Mouse (Mus musculus): ENCODE measurements around the gene Mmp14. TPM values are rescaled to one million over a fixed set of nuclear protein-coding genes. Genes with fewer than 3 reads are reported as not detected.

Mmp14 gene
- polyA plus RNA-seq, 1 experiment from 2014 or later: 56.0 TPM

GRCm38 (mm10) chr14:54432078-54432836 lies 845 bp downstream of the Mmp14 start:
- peaks cover 70% of the 10 kb centered on the region for H3K4me1 ChIP-seq
- WGBS: 3% methylated on average over 54 of the region's 54 CpGs
- H3K9me3 ChIP-seq (replicated peaks): no peaks in the 10 kb centered on the region
- H3K4me3 ChIP-seq: peak overlapping the region; percentile 76
- peak; percentile 64 for DNase-seq (ENCODE audit: low spot score)
- peaks cover 40% of the 10 kb centered on the region for H3K36me3 ChIP-seq
- peaks cover 22% of the 10 kb centered on the region for H3K27me3 ChIP-seq (ENCODE audit: low read depth, poor library complexity, severe bottlenecking)
- H3K27ac ChIP-seq (replicated peaks): peak overlapping the region; percentile 96

GRCm38 (mm10) chr14:54432837-54433830 lies 1.7 kb downstream of the Mmp14 start:
- Histone ChIP-seq H3K4me1 (peaks cover 62% of the 10 kb centered on the region), H3K27ac (replicated peaks) (peak overlapping the region; percentile 96), H3K4me3 (peak overlapping the region; percentile 76), H3K27me3 (ENCODE audit: low read depth, poor library complexity, severe bottlenecking) (peaks cover 22% of the 10 kb centered on the region), H3K9me3 (replicated peaks) (no peaks in the 10 kb centered on the region), H3K36me3 (peaks cover 48% of the 10 kb centered on the region)
- WGBS: 45% methylated on average over 17 of the region's 17 CpGs
- no peak for DNase-seq (ENCODE audit: low spot score)

GRCm38 (mm10) chr14:54433941-54434531 lies 2.6 kb downstream of the Mmp14 start:
- Histone ChIP-seq H3K27me3 (ENCODE audit: low read depth, poor library complexity, severe bottlenecking) (peaks cover 22% of the 10 kb centered on the region), H3K9me3 (replicated peaks) (no peaks in the 10 kb centered on the region), H3K4me3 (peak overlapping the region; percentile 76), H3K27ac (replicated peaks) (0 out of 2 replicates have a peak overlapping the region, but pooled peaks have one; percentile 96), H3K4me1 (peaks cover 62% of the 10 kb centered on the region), H3K36me3 (peaks cover 48% of the 10 kb centered on the region)
- DNase-seq (ENCODE audit: low spot score): no peak
- WGBS: 74% methylated on average over 12 of the region's 12 CpGs

GRCm38 (mm10) chr14:54435194-54435918 lies 3.9 kb downstream of the Mmp14 start:
- 87% methylated on average over 11 of the region's 11 CpGs for WGBS
- peaks cover 51% of the 10 kb centered on the region for H3K36me3 ChIP-seq
- 0 out of 2 replicates have a peak overlapping the region, but pooled peaks have one; percentile 13 for H3K27ac ChIP-seq (replicated peaks)

GRCm38 (mm10) chr14:54439155-54439554 lies 7.7 kb downstream of the Mmp14 start:
- DNase-seq (ENCODE audit: low spot score): no peak
- Histone ChIP-seq H3K4me1 (peaks cover 48% of the 10 kb centered on the region), H3K27me3 (ENCODE audit: low read depth, poor library complexity, severe bottlenecking) (0 out of 2 replicates have a peak, but pooled peaks cover 4% of the 10 kb centered on the region), H3K4me3 (no peak overlapping the region), H3K27ac (replicated peaks) (no peak overlapping the region), H3K9me3 (replicated peaks) (no peaks in the 10 kb centered on the region), H3K36me3 (peaks cover 64% of the 10 kb centered on the region)
- WGBS: 77% methylated on average over 12 of the region's 12 CpGs

More at GRCm38 (mm10) chr14:54435194-54435918, 3.9 kb downstream of the Mmp14 start:
- Histone ChIP-seq H3K9me3 (replicated peaks) (no peaks in the 10 kb centered on the region), H3K27me3 (ENCODE audit: low read depth, poor library complexity, severe bottlenecking) (peaks cover 22% of the 10 kb centered on the region), H3K4me3 (no peak overlapping the region), H3K4me1 (peaks cover 63% of the 10 kb centered on the region)
- no peak for DNase-seq (ENCODE audit: low spot score)

GRCm38 (mm10) chr14:54439610-54440009 lies 8.2 kb downstream of the Mmp14 start:
- no peak overlapping the region for H3K27ac ChIP-seq (replicated peaks)
- DNase-seq (ENCODE audit: low spot score): no peak
- H3K4me3 ChIP-seq: no peak overlapping the region
- H3K4me1 ChIP-seq: peaks cover 43% of the 10 kb centered on the region
- H3K36me3 ChIP-seq: peaks cover 64% of the 10 kb centered on the region
- H3K27me3 ChIP-seq (ENCODE audit: low read depth, poor library complexity, severe bottlenecking): 0 out of 2 replicates have a peak, but pooled peaks cover 8% of the 10 kb centered on the region
- H3K9me3 ChIP-seq (replicated peaks): no peaks in the 10 kb centered on the region
- 51% methylated on average over 7 of the region's 7 CpGs for WGBS

- H3K36me3 ChIP-seq: peaks cover 59% of the 10 kb centered on the region
- WGBS: 97% methylated on average over 14 of the region's 14 CpGs
- H3K27ac ChIP-seq (replicated peaks): no peak overlapping the region
These were observed 9.1 kb downstream of the Mmp14 start for GRCm38 (mm10) chr14:54440538-54440937.

GRCm38 (mm10) chr14:54441365-54441764 lies 10.0 kb downstream of the Mmp14 start:
- H3K36me3 ChIP-seq: peaks cover 53% of the 10 kb centered on the region
- H3K27me3 ChIP-seq (ENCODE audit: low read depth, poor library complexity, severe bottlenecking): peaks cover 8% of the 10 kb centered on the region; the same call in 1 of the 2 replicates
- H3K27ac ChIP-seq (replicated peaks): no peak overlapping the region
- H3K4me3 ChIP-seq: no peak overlapping the region
- H3K4me1 ChIP-seq: peaks cover 40% of the 10 kb centered on the region
- 79% methylated on average over 4 of the region's 4 CpGs for WGBS
- no peak for DNase-seq (ENCODE audit: low spot score)
- no peaks in the 10 kb centered on the region for H3K9me3 ChIP-seq (replicated peaks)

More at GRCm38 (mm10) chr14:54440538-54440937, 9.1 kb downstream of the Mmp14 start:
- DNase-seq (ENCODE audit: low spot score): no peak
- Histone ChIP-seq H3K4me3 (no peak overlapping the region), H3K9me3 (replicated peaks) (no peaks in the 10 kb centered on the region), H3K4me1 (peaks cover 40% of the 10 kb centered on the region), H3K27me3 (ENCODE audit: low read depth, poor library complexity, severe bottlenecking) (peaks cover 8% of the 10 kb centered on the region; the same call in 1 of the 2 replicates)

- 86% methylated on average over 3 of the region's 3 CpGs for WGBS
- Histone ChIP-seq H3K4me1 (peaks cover 40% of the 10 kb centered on the region), H3K27ac (replicated peaks) (no peak overlapping the region), H3K36me3 (peaks cover 41% of the 10 kb centered on the region), H3K4me3 (no peak overlapping the region), H3K9me3 (replicated peaks) (no peaks in the 10 kb centered on the region), H3K27me3 (ENCODE audit: low read depth, poor library complexity, severe bottlenecking) (peaks cover 8% of the 10 kb centered on the region; the same call in 1 of the 2 replicates)
- no peak for DNase-seq (ENCODE audit: low spot score)
These were observed 11.1 kb downstream of the Mmp14 start for GRCm38 (mm10) chr14:54442548-54442947.

- 0 out of 2 replicates have a peak overlapping the region, but pooled peaks have one; percentile 23 for H3K27ac ChIP-seq (replicated peaks)
- WGBS: 34% methylated on average over 3 of the region's 3 CpGs
- peaks cover 36% of the 10 kb centered on the region for H3K36me3 ChIP-seq
- peaks cover 8% of the 10 kb centered on the region; the same call in 1 of the 2 replicates for H3K27me3 ChIP-seq (ENCODE audit: low read depth, poor library complexity, severe bottlenecking)
- no peaks in the 10 kb centered on the region for H3K9me3 ChIP-seq (replicated peaks)
- DNase-seq (ENCODE audit: low spot score): no peak
- H3K4me1 ChIP-seq: peaks cover 40% of the 10 kb centered on the region
- H3K4me3 ChIP-seq: no peak overlapping the region
These were observed 11.8 kb downstream of the Mmp14 start for GRCm38 (mm10) chr14:54443196-54443595.

- H3K36me3 ChIP-seq: peaks cover 28% of the 10 kb centered on the region
- H3K27me3 ChIP-seq (ENCODE audit: low read depth, poor library complexity, severe bottlenecking): peaks cover 8% of the 10 kb centered on the region; the same call in 1 of the 2 replicates
- H3K9me3 ChIP-seq (replicated peaks): no peaks in the 10 kb centered on the region
- H3K4me3 ChIP-seq: no peak overlapping the region
- H3K4me1 ChIP-seq: peaks cover 37% of the 10 kb centered on the region
- 65% methylated on average over 15 of the region's 15 CpGs for WGBS
- DNase-seq (ENCODE audit: low spot score): no peak
- no peak overlapping the region; the same call in 1 of the 2 replicates for H3K27ac ChIP-seq (replicated peaks)
These were observed 12.6 kb downstream of the Mmp14 start for GRCm38 (mm10) chr14:54443712-54444618.
